Mouse (Mus musculus): ENCODE measurements around the gene Smok3a. TPM values are rescaled to one million over a fixed set of nuclear protein-coding genes. Genes with fewer than 3 reads are reported as not detected.
"Not testable (repeated sequence)": the region's sequence is repeated elsewhere in the genome, so short reads cannot be mapped to it uniquely, and the experiment has no call there.

Gene Smok3a
- polyA plus RNA-seq (2014; fragmentation: Nextera tagmentation; extraction: Ambion mirVana), result not detected in 2 replicates

- H3K36me3 ChIP-seq (ENCODE audit: control insufficient read depth, insufficient read depth, low read length); H3K4me2 ChIP-seq (replicated peaks; ENCODE audit: low read depth, low read length); H3K4me3 ChIP-seq (ENCODE audit: low read depth, low read length); H3K27me3 ChIP-seq (ENCODE audit: control insufficient read depth, insufficient read depth, low read length); H3K27ac ChIP-seq (ENCODE audit: low read length); H3K9ac ChIP-seq (replicated peaks; ENCODE audit: low read depth, low read length); H3K4me1 ChIP-seq (ENCODE audit: control insufficient read depth, insufficient read depth, low read length); ATAC-seq (ENCODE audit: insufficient number of reproducible peaks, insufficient read depth, low FRiP score, low read depth); H3K9me3 ChIP-seq (ENCODE audit: control insufficient read depth, low read depth, low read length): not testable (repeated sequence)
- WGBS, result 89% methylated on average over 3 of the region's 7 CpGs
Measured at GRCm38 (mm10) chr5:138020961-138021479, at the start of gene Smok3a, which contains the start of gene Smok3b. Gene Smok3a (plus strand): TSS chr5:138021261. Gene Smok3b (plus strand): TSS chr5:138021429.

- Histone ChIP-seq H3K4me3 (ENCODE audit: low read depth, low read length) (no peak overlapping the region), H3K4me1 (ENCODE audit: control insufficient read depth, insufficient read depth, low read length) (no peaks in the 10 kb centered on the region), H3K36me3 (ENCODE audit: control insufficient read depth, insufficient read depth, low read length) (no peaks in the 10 kb centered on the region), H3K9me3 (ENCODE audit: control insufficient read depth, low read depth, low read length) (no peaks in the 10 kb centered on the region), H3K27ac (ENCODE audit: low read length) (no peak overlapping the region), H3K9ac (replicated peaks; ENCODE audit: low read depth, low read length) (no peak overlapping the region), H3K27me3 (ENCODE audit: control insufficient read depth, insufficient read depth, low read length) (no peaks in the 10 kb centered on the region), H3K4me2 (replicated peaks; ENCODE audit: low read depth, low read length) (no peak overlapping the region)
- no peak for ATAC-seq (ENCODE audit: insufficient number of reproducible peaks, insufficient read depth, low FRiP score, low read depth)
- 64% methylated on average over 2 of the region's 2 CpGs for WGBS
Measured at GRCm38 (mm10) chr5:137973161-137973560, 47.9 kb upstream of the Smok3a start.

DNA sequence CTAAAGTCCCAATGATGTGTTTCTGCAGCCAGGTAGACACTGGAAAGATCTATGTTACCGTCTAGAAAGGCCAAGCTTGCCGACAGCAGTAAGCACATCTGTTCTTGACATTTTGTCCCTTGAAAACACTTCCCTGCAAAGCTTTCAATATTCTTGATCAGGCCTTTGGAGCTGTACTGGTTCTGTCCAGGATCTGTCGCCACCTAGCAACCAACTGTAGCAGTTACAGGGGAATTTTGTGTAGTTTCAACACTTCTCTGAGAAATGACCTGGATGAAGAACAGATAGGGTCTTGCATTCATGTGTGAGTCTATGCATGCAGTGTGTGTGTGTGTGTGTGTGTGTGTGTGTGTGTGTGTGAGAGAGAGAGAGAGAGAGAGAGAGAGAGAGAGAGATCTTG is 47.3 kb upstream of the Smok3a start:
- no peak for ATAC-seq (ENCODE audit: insufficient number of reproducible peaks, insufficient read depth, low FRiP score, low read depth)
- H3K4me1 ChIP-seq (ENCODE audit: control insufficient read depth, insufficient read depth, low read length), result no peaks in the 10 kb centered on the region
- H3K9me3 ChIP-seq (ENCODE audit: control insufficient read depth, low read depth, low read length), result no peaks in the 10 kb centered on the region
- H3K4me3 ChIP-seq (ENCODE audit: low read depth, low read length), result no peak overlapping the region
- no peak overlapping the region for H3K27ac ChIP-seq (ENCODE audit: low read length)
- H3K9ac ChIP-seq (replicated peaks; ENCODE audit: low read depth, low read length), result no peak overlapping the region
- H3K27me3 ChIP-seq (ENCODE audit: control insufficient read depth, insufficient read depth, low read length), result no peaks in the 10 kb centered on the region
- H3K4me2 ChIP-seq (replicated peaks; ENCODE audit: low read depth, low read length), result no peak overlapping the region
- 57% methylated on average over 3 of the region's 3 CpGs for WGBS
- H3K36me3 ChIP-seq (ENCODE audit: control insufficient read depth, insufficient read depth, low read length), result no peaks in the 10 kb centered on the region

GRCm38 (mm10) chr5:137974724-137975123 is 46.3 kb upstream of the Smok3a start:
- 65% methylated on average over 3 of the region's 3 CpGs for WGBS
- H3K9me3 ChIP-seq (ENCODE audit: control insufficient read depth, low read depth, low read length), result no peaks in the 10 kb centered on the region
- no peaks in the 10 kb centered on the region for H3K27me3 ChIP-seq (ENCODE audit: control insufficient read depth, insufficient read depth, low read length)
- H3K27ac ChIP-seq (ENCODE audit: low read length), result no peak overlapping the region
- no peak for ATAC-seq (ENCODE audit: insufficient number of reproducible peaks, insufficient read depth, low FRiP score, low read depth)
- no peak overlapping the region for H3K4me3 ChIP-seq (ENCODE audit: low read depth, low read length)
- H3K4me1 ChIP-seq (ENCODE audit: control insufficient read depth, insufficient read depth, low read length), result no peaks in the 10 kb centered on the region
- H3K9ac ChIP-seq (replicated peaks; ENCODE audit: low read depth, low read length), result no peak overlapping the region
- no peaks in the 10 kb centered on the region for H3K36me3 ChIP-seq (ENCODE audit: control insufficient read depth, insufficient read depth, low read length)
- H3K4me2 ChIP-seq (replicated peaks; ENCODE audit: low read depth, low read length), result no peak overlapping the region

GRCm38 (mm10) chr5:137975434-137975833 is 45.6 kb upstream of the Smok3a start:
- Histone ChIP-seq H3K36me3 (ENCODE audit: control insufficient read depth, insufficient read depth, low read length) (no peaks in the 10 kb centered on the region), H3K27ac (ENCODE audit: low read length) (no peak overlapping the region), H3K27me3 (ENCODE audit: control insufficient read depth, insufficient read depth, low read length) (no peaks in the 10 kb centered on the region), H3K4me3 (ENCODE audit: low read depth, low read length) (no peak overlapping the region), H3K4me2 (replicated peaks; ENCODE audit: low read depth, low read length) (no peak overlapping the region), H3K9ac (replicated peaks; ENCODE audit: low read depth, low read length) (no peak overlapping the region), H3K9me3 (ENCODE audit: control insufficient read depth, low read depth, low read length) (no peaks in the 10 kb centered on the region), H3K4me1 (ENCODE audit: control insufficient read depth, insufficient read depth, low read length) (no peaks in the 10 kb centered on the region)
- ATAC-seq (ENCODE audit: insufficient number of reproducible peaks, insufficient read depth, low FRiP score, low read depth), result no peak
- WGBS, result 45% methylated on average over 1 of the region's 1 CpGs

- no peaks in the 10 kb centered on the region for H3K36me3 ChIP-seq (ENCODE audit: control insufficient read depth, insufficient read depth, low read length)
- H3K27me3 ChIP-seq (ENCODE audit: control insufficient read depth, insufficient read depth, low read length), result no peaks in the 10 kb centered on the region
- H3K4me1 ChIP-seq (ENCODE audit: control insufficient read depth, insufficient read depth, low read length), result no peaks in the 10 kb centered on the region
- ATAC-seq (ENCODE audit: insufficient number of reproducible peaks, insufficient read depth, low FRiP score, low read depth), result no peak
- no peak overlapping the region for H3K4me3 ChIP-seq (ENCODE audit: low read depth, low read length)
- WGBS, result 30% methylated on average over 1 of the region's 1 CpGs
- no peak overlapping the region for H3K4me2 ChIP-seq (replicated peaks; ENCODE audit: low read depth, low read length)
- no peak overlapping the region for H3K9ac ChIP-seq (replicated peaks; ENCODE audit: low read depth, low read length)
- H3K27ac ChIP-seq (ENCODE audit: low read length), result no peak overlapping the region
- H3K9me3 ChIP-seq (ENCODE audit: control insufficient read depth, low read depth, low read length), result no peaks in the 10 kb centered on the region
Measured at GRCm38 (mm10) chr5:137977291-137977690, 43.8 kb upstream of the Smok3a start.

- 54% methylated on average over 2 of the region's 2 CpGs for WGBS
- no peak overlapping the region for H3K4me3 ChIP-seq (ENCODE audit: low read depth, low read length)
- no peaks in the 10 kb centered on the region for H3K27me3 ChIP-seq (ENCODE audit: control insufficient read depth, insufficient read depth, low read length)
- H3K9ac ChIP-seq (replicated peaks; ENCODE audit: low read depth, low read length), result no peak overlapping the region
- no peaks in the 10 kb centered on the region for H3K9me3 ChIP-seq (ENCODE audit: control insufficient read depth, low read depth, low read length)
- no peaks in the 10 kb centered on the region for H3K4me1 ChIP-seq (ENCODE audit: control insufficient read depth, insufficient read depth, low read length)
- ATAC-seq (ENCODE audit: insufficient number of reproducible peaks, insufficient read depth, low FRiP score, low read depth), result no peak
- no peaks in the 10 kb centered on the region for H3K36me3 ChIP-seq (ENCODE audit: control insufficient read depth, insufficient read depth, low read length)
- no peak overlapping the region for H3K27ac ChIP-seq (ENCODE audit: low read length)
- no peak overlapping the region for H3K4me2 ChIP-seq (replicated peaks; ENCODE audit: low read depth, low read length)
Measured at GRCm38 (mm10) chr5:137979081-137979480, 42.0 kb upstream of the Smok3a start.

DNA sequence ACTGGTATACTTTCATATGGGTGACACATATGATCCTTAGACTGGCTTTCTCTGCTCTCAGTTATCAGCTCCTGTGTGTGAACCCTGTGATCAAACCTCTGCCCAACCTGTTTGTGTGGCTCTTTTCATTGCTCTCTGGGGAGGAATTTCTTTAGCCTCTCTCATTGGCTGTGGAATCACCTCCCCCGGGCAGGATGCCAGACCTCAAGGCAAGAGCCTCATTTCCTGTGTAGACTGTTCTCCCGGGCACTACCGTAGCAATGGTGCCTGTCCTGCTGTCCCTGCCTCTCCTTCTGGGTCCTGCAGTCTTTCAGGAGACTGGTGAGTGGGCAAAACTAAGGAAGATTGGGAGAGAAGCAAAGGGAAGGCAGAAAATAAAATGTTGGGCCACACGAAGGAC is 39.8 kb upstream of the Smok3a start, which contains the start of gene Azgp1:
Gene Azgp1, plus strand, starts transcription at position 221 of the 400 bp plus-strand sequence.
- Histone ChIP-seq H3K4me3 (ENCODE audit: low read depth, low read length) (no peak within 1 kb of the TSS), H3K27ac (ENCODE audit: low read length) (no peak within 1 kb of the TSS), H3K4me2 (replicated peaks; ENCODE audit: low read depth, low read length) (no peak within 1 kb of the TSS), H3K9me3 (ENCODE audit: control insufficient read depth, low read depth, low read length) (no peaks in the 10 kb centered on the region), H3K36me3 (ENCODE audit: control insufficient read depth, insufficient read depth, low read length) (no peaks in the 10 kb centered on the region), H3K4me1 (ENCODE audit: control insufficient read depth, insufficient read depth, low read length) (no peaks in the 10 kb centered on the region), H3K27me3 (ENCODE audit: control insufficient read depth, insufficient read depth, low read length) (no peaks in the 10 kb centered on the region), H3K9ac (replicated peaks; ENCODE audit: low read depth, low read length) (no peak within 1 kb of the TSS)
- ATAC-seq (ENCODE audit: insufficient number of reproducible peaks, insufficient read depth, low FRiP score, low read depth), result no peak
- WGBS, result 73% methylated on average over 4 of the region's 4 CpGs

GRCm38 (mm10) chr5:137986351-137986750 is 34.7 kb upstream of the Smok3a start:
- H3K9ac ChIP-seq (replicated peaks; ENCODE audit: low read depth, low read length), result no peak overlapping the region
- H3K36me3 ChIP-seq (ENCODE audit: control insufficient read depth, insufficient read depth, low read length), result no peaks in the 10 kb centered on the region
- H3K4me1 ChIP-seq (ENCODE audit: control insufficient read depth, insufficient read depth, low read length), result no peaks in the 10 kb centered on the region
- no peak for ATAC-seq (ENCODE audit: insufficient number of reproducible peaks, insufficient read depth, low FRiP score, low read depth)
- 75% methylated on average over 1 of the region's 1 CpGs for WGBS
- H3K27ac ChIP-seq (ENCODE audit: low read length), result no peak overlapping the region
- no peak overlapping the region for H3K4me2 ChIP-seq (replicated peaks; ENCODE audit: low read depth, low read length)
- H3K9me3 ChIP-seq (ENCODE audit: control insufficient read depth, low read depth, low read length), result no peaks in the 10 kb centered on the region
- H3K4me3 ChIP-seq (ENCODE audit: low read depth, low read length), result no peak overlapping the region
- no peaks in the 10 kb centered on the region for H3K27me3 ChIP-seq (ENCODE audit: control insufficient read depth, insufficient read depth, low read length)

Measured in stomach, embryonic 14.5 days (tissue).